Mouse (Mus musculus) neural tube, embryonic 10.5 days (tissue): ENCODE data around the gene Begain.

Experiments
- DNase-seq: peaks from one replicate; pipeline ENCODE4 v3.0.0-alpha.2; 2017; ENCODE audit warnings: low spot score; ENCODE audit errors: extremely low spot score

Begain gene

DNA sequence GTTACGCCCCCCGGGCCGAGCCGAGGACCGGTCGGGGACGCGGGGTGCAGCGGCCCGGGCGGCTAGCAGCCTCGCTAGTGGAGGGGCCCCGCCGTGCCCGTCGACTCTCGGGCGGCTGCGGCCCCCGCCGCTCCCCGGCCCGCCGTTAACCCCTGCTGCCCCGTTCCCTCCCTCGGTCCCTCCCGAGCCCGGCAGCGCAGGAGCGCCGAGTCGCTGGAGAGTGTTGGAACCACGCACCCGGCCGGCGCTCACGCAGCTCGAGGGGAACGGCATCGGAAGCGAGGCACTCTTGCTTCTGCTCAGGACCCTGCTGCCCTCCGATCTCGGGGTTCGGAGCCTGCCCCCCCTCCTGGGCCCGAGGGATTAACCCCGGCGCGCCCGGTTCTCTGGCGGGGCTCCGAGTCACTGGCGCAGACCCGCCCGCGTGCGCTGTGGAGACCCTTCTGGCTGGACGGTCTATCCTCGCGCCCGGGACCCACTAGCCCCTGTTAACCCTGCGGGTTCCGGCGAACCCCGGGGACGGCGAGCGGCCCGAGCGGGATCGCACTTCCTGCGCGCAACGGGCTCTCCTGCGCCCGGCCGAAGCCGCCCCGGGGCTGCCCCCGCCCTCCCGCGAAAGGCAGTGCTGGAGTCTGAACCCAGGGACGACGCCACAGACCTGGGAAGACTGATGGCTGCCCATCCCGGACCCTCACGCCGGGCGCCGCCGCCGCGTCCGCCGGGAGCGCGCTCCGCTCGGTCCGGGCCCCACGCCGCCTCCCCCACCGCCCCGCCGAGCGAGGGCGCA lies 14.8 kb downstream of the Begain start:
- DNase-seq = peak; percentile 59

DNA sequence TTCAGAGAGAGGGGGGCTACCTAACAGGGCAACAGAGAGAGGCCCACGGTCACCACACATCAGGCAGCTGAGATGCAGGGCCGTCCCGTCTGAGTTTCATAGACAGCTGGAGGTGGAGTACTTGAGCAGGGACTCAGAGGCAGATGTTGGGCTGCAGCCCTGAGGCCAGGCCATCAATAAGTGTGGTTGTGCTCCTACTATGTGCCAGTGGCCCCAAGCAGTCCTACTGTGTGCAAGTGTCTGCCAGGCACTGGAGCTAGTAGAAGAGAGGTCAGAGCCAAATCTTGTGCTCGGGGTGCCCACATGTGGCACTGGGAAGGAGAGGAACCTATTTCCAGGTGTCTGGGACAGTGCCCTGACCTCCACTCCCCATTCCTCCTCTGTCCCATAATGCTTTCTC lies 18.1 kb downstream of the Begain start:
- no peak for DNase-seq

DNA sequence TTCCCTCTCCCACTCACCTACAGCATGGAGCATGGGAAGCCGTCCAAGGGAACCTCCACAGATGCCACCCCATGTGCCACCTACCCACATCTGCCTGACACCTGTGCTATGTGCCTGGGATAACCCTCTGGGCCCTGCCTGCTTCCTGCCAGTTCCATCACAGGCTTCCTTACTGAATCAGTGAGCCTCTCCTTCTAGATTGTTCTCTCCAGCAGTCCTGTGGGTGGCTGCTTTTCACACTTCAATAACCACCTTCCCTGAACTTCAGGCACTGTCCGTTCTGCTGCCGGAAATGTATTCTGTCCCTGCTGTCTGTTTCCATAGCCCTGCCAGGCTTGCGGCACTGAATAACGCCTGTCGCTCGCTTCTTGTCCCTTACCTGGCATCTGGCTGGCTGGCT lies 22.4 kb downstream of the Begain start:
- no peak for DNase-seq

DNA sequence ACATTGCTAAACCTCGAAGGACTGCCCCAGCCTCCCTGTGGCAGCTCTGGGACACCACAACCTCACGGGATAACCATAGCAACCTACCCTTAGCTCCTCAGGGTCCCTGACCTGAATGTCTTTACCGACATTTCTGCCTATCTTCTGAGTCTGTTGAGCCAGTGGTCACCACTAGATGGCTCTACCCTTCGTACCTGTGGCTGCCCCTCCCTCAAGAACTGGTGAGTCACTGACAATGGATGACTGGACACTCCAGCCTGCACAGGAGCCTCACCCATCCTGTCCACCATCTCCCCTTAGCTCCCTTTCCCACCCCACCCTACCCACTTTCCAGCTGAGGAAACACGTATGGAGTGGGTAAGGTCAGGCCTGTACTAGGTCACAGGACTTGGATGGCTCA lies 23.5 kb downstream of the Begain start:
- no peak for DNase-seq

DNA sequence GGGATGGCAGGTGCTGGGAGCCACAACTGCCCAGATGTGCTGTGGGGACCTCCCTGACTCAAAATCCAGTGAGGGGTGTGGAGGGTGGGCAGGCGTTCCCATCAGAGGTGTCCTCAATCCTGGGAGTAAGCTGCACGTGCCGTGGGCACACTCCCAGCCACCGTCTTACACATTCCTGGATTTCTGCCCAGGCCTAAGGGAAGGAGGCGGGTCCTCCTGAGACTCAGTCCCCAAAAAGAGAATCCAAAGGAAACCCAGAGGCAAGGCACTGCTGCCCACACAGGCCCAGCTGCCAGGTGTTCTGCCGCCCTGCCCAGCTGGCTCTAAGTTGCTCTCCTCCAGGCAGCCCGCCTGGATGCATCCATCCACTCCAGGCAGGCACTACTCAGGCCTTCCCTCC lies 28.7 kb downstream of the Begain start:
- no peak for DNase-seq

DNA sequence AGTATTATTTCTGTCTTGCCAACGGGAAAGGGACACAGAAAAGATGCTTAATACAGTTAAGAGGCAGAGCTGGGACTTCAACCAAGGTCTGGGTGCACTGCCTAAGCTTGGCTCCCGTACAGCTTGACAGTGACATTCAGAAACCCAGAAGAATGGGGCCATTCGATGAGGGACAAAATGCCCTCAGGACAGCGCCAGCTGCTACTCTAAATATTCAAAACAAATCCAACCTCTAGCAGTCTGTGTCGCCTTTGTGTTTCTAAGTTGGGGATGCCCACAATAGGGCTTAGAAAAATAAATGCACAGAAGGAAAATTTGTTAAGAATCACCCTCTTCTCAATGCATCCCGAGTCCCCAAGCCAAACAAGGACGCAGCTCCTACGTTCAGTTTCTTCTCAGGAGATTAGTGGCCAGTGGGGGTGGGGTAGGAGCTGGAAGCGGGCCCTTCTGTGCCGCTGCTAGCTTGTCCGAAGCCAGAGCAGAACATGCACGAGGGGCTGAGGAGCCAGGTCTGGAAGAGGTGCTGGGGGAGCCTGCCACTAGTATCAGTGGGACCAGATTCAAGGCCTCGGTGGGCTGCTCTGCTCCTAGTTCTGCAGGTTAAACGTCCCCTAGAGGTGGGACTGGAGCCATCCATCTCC lies 29.7 kb downstream of the Begain start:
- DNase-seq = no peak

DNA sequence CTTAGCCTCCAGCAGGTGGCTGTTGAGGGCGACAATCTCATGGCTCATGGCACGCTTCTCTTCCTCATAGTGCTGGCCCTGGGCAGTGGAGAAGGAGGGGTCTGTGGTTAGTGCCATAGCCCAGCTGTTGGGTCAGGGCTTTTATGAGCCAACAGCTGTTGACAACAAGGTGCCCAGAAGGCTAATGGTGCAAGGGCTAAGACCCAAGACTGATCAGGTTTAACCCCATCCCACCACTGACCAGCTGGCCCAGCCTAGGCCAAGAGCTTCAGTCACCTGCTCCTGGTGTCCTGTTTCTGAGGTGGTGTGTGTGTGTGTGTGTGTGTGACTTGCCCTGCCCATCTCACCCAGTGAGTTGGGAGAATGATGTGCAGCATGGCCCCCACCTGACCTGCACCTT lies 31.0 kb downstream of the Begain start:
- no peak for DNase-seq

DNA sequence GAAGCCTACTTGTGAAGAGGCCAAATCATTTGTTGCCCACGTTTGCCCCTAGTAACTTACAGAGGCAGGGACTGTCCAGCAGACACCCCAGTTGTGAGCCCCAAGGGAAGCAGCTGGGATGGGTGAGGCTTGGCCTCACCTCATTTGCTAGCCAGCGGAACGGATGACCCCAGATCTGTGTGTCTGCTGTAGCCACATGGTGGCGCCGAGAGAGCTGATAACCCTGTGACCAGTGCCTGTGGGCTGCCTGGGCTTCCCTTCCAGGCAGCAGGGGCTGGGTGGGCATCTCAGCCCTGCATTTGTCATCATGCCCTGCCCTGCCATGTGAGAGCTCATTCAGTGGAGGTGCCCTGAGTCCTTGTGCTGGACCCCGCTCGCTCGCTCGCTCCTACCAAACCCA lies 44.2 kb downstream of the Begain start:
- DNase-seq = no peak

DNA sequence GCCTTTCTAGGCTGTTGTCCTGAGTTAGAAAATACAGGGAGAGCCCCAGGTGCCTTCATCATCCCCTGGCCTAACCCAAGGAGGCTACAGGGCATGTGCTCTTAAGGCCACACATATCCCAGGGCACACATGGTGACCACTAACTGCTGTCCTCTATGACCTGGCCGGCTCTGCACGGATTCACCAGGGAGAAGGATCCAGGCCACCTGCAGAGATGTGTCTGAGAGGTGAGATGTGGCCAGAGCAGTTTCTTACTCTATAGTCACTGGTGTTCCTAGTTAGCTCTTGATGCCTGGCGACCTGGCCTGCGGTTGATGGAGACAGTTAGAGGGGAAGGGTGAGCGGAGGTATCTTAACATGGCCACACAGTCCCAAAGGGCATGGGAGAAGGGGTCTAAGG lies 45.1 kb downstream of the Begain start:
- no peak for DNase-seq

DNA sequence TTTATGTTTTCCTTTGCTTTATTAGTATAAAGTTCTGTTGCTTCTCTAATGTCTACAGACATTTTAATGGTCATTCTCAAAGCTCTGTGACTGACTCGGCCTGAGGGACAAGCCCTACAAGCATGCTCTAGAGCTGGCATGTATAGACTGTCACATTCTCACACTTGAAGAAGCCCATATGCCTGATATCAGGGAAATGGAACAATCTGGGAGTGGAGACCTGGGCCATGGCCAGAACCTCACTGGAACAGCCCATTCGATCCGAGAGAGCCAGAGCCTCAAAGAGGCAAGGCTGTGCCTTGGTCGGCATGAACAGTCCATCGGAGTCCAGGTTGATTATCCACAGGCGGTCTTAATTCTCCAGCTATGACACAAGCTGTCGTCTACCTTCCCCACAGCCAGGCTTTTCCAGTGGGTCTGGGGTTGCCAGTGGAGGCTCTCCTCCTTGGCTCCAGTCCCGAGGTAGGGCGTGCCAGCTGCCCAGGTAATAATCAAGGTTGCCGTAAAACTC lies 45.8 kb downstream of the Begain start:
- no peak for DNase-seq

DNA sequence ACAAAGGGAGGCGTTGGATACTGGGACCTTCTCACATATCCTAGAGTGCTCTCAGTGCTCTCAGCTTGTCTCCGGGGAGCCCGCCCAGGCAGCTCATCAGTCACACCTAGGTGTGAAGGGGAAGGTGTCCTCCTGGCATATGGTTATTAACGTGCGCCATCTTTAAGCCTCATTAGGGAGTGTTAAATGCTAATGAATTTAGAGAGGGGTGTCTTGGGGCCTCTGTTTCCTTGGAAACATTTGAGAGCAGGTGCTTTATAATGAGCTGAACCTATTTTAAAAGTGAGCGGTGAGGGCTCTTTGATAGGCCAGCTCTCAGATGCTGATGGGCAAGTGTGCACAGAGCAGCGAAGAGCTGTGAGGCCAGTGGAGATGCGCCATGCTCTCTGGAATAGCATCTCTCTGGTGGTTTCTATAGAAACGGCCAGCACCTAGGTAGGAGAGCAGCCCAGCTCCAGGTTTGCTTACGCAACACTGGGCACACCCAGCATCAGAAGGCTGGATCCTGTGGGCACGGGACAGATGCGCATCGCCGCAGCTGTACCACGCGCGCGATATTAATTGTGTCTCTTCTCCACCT lies 57.9 kb downstream of the Begain start:
- DNase-seq = no peak

DNA sequence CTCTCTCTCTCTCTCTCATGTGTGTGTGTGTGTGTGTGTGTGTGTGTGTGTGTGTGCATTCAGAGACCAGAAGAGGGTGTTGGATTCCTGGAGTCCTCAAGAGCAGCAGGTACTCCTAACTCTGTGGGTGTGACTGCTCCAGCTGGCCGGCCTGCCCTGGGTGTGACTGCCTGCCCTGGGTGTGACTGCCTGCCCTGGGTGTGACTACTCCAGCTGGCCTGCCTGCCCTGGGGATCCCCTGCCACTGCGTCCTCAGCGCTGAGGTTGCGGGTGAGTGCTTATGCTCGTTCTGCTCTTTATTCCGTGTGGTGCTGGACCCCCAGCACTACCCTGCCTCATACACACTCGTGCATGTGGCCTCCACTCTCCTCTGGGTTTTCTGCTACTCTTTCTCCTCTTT lies 65.0 kb downstream of the Begain start:
- no peak for DNase-seq

DNA sequence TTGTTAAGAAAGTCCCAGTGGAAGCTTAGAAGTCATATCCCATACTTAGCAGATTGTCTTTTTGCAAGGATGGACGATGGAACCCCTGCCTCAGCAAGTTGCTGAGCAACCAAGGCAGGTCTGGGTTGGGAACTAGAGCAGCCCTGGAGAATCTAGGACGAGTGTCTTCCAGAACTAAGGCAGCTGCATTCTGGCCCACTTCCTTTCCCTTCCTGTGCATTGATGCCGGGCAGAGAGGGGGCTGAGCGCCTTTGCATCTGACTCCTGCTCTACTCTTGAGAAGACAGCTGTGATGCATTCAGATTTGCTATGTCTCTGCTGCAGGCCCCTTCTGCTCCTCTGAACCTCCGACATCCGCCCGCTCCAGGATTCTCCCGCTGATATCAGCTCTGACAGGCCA lies 70.8 kb downstream of the Begain start:
- DNase-seq = no peak

DNA sequence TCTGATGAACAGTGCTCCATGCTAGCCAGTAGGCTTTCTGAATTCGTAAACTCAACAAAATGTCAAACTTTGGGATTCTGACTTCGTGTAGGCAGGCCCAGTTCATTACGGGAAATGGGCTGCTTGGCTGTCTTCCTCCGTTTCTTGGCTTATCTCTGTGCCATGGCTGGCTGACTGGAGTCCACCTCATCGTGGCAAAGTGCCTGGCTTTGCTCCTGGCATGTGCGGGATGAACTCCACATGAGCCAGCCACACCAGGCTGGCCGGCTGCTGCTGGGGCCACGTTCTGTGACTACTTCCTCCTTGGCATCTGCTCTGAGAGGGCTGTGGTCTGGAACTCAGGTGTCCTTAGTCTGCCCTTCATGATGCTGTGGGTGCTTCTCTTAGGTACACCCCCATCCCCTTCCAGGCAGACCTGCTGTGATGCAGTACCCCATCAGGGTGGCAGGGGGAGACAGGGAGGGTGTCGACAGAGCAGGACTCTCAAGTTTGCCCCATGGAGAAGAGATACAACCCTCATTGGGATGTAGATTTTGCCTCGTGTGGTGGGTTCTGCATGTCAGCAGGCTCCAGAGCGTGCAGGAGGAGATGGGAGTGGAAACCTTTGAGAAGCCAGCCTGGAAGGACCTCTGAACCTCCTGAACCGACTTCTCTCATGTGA lies 71.9 kb downstream of the Begain start:
- DNase-seq = no peak

DNA sequence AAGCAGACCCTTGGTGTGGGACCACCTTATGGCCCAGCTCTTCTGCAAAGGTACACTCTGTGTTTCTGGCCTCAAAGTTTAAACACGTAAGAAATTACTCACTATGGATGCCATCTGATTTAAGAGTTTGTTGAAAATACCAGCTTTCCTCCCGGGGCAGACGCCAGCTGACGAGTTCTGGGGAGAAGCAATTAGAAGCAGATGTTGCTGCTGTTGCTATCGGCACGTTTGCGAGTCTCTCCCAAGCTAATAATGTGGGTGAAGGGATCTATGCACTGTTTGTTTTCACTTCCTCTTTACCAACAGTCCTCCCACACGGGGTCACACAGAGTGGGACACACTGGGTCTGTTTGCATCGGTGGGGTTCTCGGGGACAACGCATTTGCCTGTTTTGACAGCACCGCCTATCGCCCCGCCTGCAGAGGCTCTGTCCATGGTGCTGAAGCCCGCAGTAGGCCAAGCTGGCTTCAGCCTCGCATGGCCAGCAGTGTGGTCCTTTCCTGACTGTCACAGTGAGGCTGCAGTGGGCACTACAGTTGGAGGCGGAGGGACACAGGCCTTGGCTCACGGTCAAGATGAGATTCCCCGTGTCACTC lies 73.5 kb downstream of the Begain start:
- peak; percentile 87 for DNase-seq

DNA sequence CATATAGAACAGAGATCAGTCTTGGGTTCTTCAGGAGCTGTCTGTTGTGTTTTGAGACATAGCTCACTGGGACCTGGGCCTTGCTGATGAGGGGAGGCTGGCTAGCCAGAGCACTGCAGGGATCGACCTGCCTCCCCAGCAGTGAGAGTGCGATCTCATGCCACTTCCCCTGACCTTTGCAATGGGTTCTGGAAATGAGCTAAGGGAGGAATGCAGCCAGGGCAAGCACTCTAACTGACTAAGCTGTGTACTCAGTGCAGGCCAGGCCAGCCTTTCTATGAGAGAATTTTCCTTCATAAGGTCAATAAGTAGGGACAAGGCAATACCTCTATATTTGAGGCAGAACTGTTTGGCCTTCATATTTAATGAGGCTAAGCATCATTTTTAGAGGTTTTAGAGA lies 75.0 kb downstream of the Begain start:
- DNase-seq = no peak

DNA sequence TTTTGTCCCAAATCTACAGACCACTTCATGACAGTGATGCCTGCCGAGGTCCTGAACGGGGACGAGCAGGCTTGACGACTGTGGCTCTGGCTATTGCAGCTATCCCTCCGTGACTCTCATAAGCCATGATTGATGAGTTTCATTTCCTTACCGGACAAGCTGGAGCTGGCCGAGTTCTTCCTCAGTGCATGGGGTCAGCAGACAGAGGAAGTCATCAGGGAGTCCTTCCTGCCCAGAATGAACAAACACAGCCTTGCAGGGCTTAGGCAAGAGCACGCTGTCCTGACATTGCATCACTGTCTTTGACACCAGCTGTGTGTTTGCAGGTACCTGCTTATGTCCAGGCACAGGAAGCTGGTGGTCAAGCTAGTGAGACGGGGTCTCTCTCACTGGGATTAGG lies 77.6 kb downstream of the Begain start:
- DNase-seq = no peak

DNA sequence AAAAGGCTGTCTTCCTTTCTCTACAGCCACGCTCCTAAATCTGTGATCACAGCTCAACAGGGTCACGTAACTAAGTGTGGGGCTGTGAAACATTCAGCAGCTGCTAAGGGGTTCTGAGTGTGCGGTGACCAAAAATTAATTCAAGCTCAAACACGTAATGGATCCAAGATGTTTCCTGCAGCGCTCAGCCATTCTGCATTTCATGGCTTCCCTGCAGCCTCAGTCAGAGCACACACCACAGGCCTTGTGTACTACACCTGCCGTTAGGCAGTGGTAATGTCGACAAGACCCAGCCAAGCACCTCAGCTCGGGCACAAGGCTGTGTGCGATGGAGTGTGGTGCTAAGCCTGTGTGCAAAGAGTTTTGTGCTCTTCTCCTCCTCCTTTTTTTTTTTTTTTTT lies 80.6 kb downstream of the Begain start:
- DNase-seq = no peak

DNA sequence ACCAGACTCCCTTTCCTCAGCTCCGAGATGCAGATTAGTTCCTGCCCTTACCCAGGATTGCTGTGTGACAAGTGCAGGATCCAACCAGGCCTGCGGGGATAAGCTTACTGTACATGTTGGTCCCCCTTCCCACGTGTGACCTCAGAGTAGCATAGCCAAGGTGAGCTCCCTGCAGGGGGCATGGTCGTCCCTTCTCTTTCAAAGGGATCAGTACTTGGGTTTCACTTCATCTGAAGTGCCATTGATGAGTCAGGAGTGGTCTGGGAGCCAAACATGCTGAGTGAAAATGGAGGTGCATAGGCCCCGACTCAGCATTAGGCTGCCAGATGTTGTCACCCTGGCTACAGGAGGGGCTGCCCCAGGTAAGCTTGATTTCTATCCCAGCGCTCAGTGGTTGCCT lies 83.0 kb downstream of the Begain start:
- DNase-seq = no peak

DNA sequence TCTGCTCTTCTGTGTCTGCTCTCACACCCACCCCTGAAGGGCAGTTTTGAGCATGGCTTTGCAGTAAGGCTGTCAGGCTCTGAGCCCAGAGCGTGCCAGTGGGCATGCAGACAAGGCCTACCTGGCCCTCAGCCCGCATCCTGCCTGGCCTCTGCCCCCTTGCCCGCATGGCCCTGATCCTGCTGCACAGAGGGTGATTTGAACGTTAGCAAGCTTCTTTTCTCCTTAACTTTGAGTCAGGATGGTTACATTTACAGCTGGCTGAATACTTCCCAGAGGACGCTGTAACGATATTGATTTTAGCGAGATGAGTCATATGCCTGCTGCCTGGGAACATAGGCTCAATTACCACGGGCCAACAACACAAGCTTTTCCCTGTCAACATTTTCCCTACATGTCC lies 83.5 kb downstream of the Begain start:
- no peak for DNase-seq

DNA sequence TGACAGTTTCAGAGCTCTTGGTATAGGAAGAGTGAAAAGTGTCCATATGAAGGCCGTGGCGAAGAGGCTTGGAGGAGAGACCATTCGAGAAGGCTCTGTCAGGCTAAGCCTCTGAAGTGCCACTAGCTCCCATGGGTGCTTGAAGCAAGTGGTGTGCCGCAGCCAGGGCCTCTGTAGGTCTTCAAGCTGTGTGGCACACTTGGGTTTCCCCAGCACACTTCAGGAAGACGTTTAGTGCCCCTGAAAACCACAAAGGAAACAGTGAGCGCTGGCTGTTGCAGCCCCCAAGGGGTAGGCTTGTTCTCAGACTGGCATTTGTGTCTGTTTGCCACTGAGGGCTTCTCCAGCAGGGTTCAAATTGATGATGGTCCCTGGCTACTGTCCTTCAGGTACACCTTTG lies 84.5 kb downstream of the Begain start:
- DNase-seq = no peak

DNA sequence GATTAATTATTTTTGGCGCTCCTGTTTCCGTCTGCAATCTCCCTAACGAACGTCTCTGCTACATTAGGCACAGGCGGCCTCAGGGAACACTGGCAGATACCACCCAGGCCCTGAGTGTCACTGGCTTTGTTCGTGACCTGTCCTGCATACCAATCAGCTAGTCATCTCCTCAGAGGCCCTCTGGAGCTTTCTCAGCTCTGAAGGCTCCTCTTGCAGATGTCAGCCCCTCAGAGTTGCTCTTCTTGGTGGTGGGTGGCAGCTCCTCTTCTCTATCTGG lies 85.4 kb downstream of the Begain start:
- DNase-seq = no peak
